Mouse (Mus musculus): ENCODE data around the gene Rxrb.
A peak's percentile ranks its signal among the peaks of the same experiment; 100 is the strongest.

DNA sequence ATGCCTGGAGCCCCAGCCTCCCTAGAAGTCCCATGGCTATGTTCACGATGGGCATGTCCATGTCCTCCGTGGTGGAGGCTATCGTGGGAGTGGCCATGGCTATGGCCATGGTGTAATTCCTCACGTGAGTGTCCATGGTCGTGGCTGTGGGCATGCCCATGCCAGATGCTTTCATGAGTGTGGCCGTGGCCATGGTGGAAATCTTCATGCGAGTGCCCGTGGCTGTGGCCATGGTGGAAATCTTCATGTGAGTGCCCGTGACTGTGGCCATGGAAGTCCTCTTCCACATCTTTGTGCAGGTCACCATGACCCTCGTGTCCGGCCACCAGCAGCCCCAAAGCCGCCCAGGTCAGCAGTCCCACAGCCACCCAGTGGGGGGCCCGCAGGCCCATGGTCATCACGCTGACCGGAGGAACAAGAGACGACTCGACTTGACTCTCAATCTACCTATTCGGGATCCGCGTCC is 718 bp upstream of the Rxrb start:
- TF ChIP-seq POLR2A (IDR thresholded peaks at IDR 0.05; ENCODE audit: insufficient read length, low read depth) (peak; percentile 51), CEBPB (IDR thresholded peaks at IDR 0.05; ENCODE audit: insufficient read depth, poor library complexity, severe bottlenecking) (no peak), USF1 (IDR thresholded peaks at IDR 0.05; ENCODE audit: low read depth) (no peak), E2F4 (IDR thresholded peaks at IDR 0.05; ENCODE audit: insufficient read depth) (no peak), MAX (IDR thresholded peaks at IDR 0.05; ENCODE audit: low read depth) (no peak), MYOG (IDR thresholded peaks at IDR 0.05; ENCODE audit: control insufficient read depth in 1 of 3, insufficient read depth in 1 of 3, insufficient read length in 2 of 3, low read depth in 2 of 3) (no peak)
